17 mouse cellular contexts compared by ENCODE assay signal in the genomic region with DNA sequence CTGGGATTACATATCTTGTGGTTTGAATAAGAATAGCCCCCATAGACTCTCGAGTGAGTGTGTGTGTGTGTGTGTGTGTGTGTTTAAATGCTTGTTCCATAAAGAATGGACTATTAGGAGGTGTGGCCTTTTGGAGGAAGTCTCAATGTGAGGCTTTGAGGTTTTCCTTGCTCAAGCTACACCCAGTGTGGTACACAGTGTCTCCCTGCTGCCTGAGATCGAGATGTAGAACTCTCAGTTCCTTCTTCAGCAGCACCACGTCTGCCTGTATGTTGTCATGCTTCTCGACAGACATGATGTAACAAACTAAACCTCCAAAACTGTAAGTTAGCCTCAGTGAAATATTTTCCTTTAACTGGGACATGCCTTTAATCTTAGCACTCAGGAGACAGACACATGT. TPM values are rescaled to one million over a fixed set of nuclear protein-coding genes. Genes with fewer than 3 reads are reported as not detected.
DNase-seq lines count a peak whose midpoint lies in the region; ATAC-seq and TF ChIP-seq lines count a peak whose summit lies in the region.
"Had no signal": no experiment of that assay in that cellular context is flagged by ENCODE, and none has a peak within 500 bp of the region (broad histone marks: within the 10 kb centered on the region; RNA-seq: fewer than 3 reads in every experiment).

No protein-coding gene starts in this region.

- H3K27ac ChIP-seq in heart, embryonic 11.5 days (ENCODE audit: low read depth, low read length): no peak overlapping the region
- peak overlapping the region; percentile 63 for H3K27ac ChIP-seq in macrophage
- no peak overlapping the region for H3K27ac ChIP-seq in thymus, adult 2 months (ENCODE audit: control insufficient read depth, insufficient read depth, low read length)
- no peak overlapping the region for H3K27ac ChIP-seq in forebrain, embryonic 12.5 days
- H3K27ac ChIP-seq: embryonic facial prominence, embryonic 10.5 days; limb, embryonic 12.5 days; stomach, embryonic 15.5 days had no signal

- 80% methylated on average over 4 of the region's 4 CpGs for WGBS in heart, embryonic 11.5 days (ENCODE audit: insufficient replicate concordance)
- 60% methylated on average over 4 of the region's 4 CpGs for WGBS in lung, adult 2 months
- 0% methylated on average over 4 of the region's 4 CpGs for WGBS in macrophage (ENCODE audit: missing documents)
- WGBS in thymus, adult 2 months: 14% methylated on average over 4 of the region's 4 CpGs
- 81% methylated on average over 4 of the region's 4 CpGs for WGBS in forebrain, embryonic 12.5 days

- no peak overlapping the region for H3K4me2 ChIP-seq in heart, embryonic 11.5 days
- no peak overlapping the region for H3K4me2 ChIP-seq in forebrain, embryonic 12.5 days
- H3K4me2 ChIP-seq: limb, embryonic 12.5 days; stomach, embryonic 15.5 days had no signal

- no peaks in the 10 kb centered on the region for H3K27me3 ChIP-seq in heart, embryonic 11.5 days (ENCODE audit: control insufficient read depth, insufficient read depth, low read length)
- no peaks in the 10 kb centered on the region for H3K27me3 ChIP-seq in thymus, adult 2 months (ENCODE audit: control insufficient read depth, insufficient read depth, low read length)
- no peaks in the 10 kb centered on the region for H3K27me3 ChIP-seq in forebrain, embryonic 12.5 days
- H3K27me3 ChIP-seq: limb, embryonic 12.5 days; stomach, embryonic 15.5 days had no signal

- DNase-seq in heart, adult 11 months: peak; percentile 94
- DNase-seq in lung, postnatal 25 days (ENCODE audit: low spot score): peak; percentile 59
- no peak for DNase-seq in lung, adult 2 months
- DNase-seq in thymus, adult 2 months: no peak
- no peak for DNase-seq in adrenal gland, postnatal 10 days
- DNase-seq: cerebellum, adult 9-11 months; kidney, adult 18-20 months; kidney, postnatal 4 days; thymus, postnatal 14 days had no signal

- no peaks in the 10 kb centered on the region for H3K36me3 ChIP-seq in heart, embryonic 11.5 days (ENCODE audit: control insufficient read depth, insufficient read depth, low read length)
- 0 out of 2 replicates have a peak, but pooled peaks cover 4% of the 10 kb centered on the region for H3K36me3 ChIP-seq in macrophage (ENCODE audit: inconsistent target)
- H3K36me3 ChIP-seq in thymus, adult 2 months (ENCODE audit: control insufficient read depth, insufficient read depth, low read length): no peaks in the 10 kb centered on the region
- peaks cover 8% of the 10 kb centered on the region for H3K36me3 ChIP-seq in forebrain, embryonic 12.5 days (replicated peaks)
- H3K36me3 ChIP-seq: stomach, embryonic 15.5 days had no signal

- H3K9me3 ChIP-seq in heart, embryonic 11.5 days (replicated peaks; ENCODE audit: control insufficient read depth, low read length): no peaks in the 10 kb centered on the region
- no peaks in the 10 kb centered on the region for H3K9me3 ChIP-seq in forebrain, embryonic 12.5 days
- H3K9me3 ChIP-seq: embryonic facial prominence, embryonic 10.5 days; G1E; limb, embryonic 12.5 days; stomach, embryonic 15.5 days had no signal

- no peak overlapping the region for H3K4me3 ChIP-seq in heart, embryonic 11.5 days (ENCODE audit: low read depth, low read length)
- no peak overlapping the region for H3K4me3 ChIP-seq in lung, adult 2 months (replicated peaks; ENCODE audit: extremely low read depth, low read depth, low read length)
- no peak overlapping the region for H3K4me3 ChIP-seq in macrophage (ENCODE audit: inconsistent target)
- H3K4me3 ChIP-seq in thymus, adult 2 months (ENCODE audit: control insufficient read depth, insufficient read depth, low read length): no peak overlapping the region
- no peak overlapping the region for H3K4me3 ChIP-seq in forebrain, embryonic 12.5 days (replicated peaks)
- H3K4me3 ChIP-seq: embryonic facial prominence, embryonic 10.5 days; limb, embryonic 12.5 days; stomach, embryonic 15.5 days had no signal

- peaks cover 12% of the 10 kb centered on the region for H3K4me1 ChIP-seq in heart, embryonic 11.5 days (ENCODE audit: control insufficient read depth, insufficient read depth, low read length)
- H3K4me1 ChIP-seq in lung, adult 2 months (ENCODE audit: control insufficient read depth, insufficient read depth, low read length): peaks cover 3% of the 10 kb centered on the region; the same call in 1 of the 2 replicates
- peaks cover 13% of the 10 kb centered on the region for H3K4me1 ChIP-seq in thymus, adult 2 months (replicated peaks; ENCODE audit: control insufficient read depth, insufficient read depth, low read length)
- H3K4me1 ChIP-seq in forebrain, embryonic 12.5 days: peaks cover 21% of the 10 kb centered on the region

- TF ChIP-seq POLR2A in lung, adult 2 months (IDR thresholded peaks at IDR 0.05; ENCODE audit: borderline replicate concordance, extremely low read depth, low read depth, low read length): no peak
- TF ChIP-seq POLR2A in thymus, adult 2 months (IDR thresholded peaks at IDR 0.05; ENCODE audit: control insufficient read depth, extremely low read depth, insufficient read depth, low read length, poor library complexity): no peak

- no peak for ATAC-seq in heart, embryonic 11.5 days (replicated peaks; ENCODE audit: insufficient number of reproducible peaks, low FRiP score, low TSS enrichment)
- ATAC-seq in forebrain, embryonic 12.5 days (ENCODE audit: low FRiP score): no peak
- ATAC-seq: hindbrain, embryonic 16.5 days had no signal

- H3K9ac ChIP-seq in heart, embryonic 11.5 days (ENCODE audit: low read depth, low read length): no peak overlapping the region
- H3K9ac ChIP-seq in forebrain, embryonic 12.5 days: no peak overlapping the region
- H3K9ac ChIP-seq: limb, embryonic 12.5 days; stomach, embryonic 15.5 days had no signal

- TF ChIP-seq CTCF in lung, adult 2 months (IDR thresholded peaks at IDR 0.05; ENCODE audit: insufficient read depth, low read length): no peak
- TF ChIP-seq CTCF in thymus, adult 2 months (IDR thresholded peaks at IDR 0.05; ENCODE audit: borderline replicate concordance, control insufficient read depth, extremely low read depth, insufficient read depth, low read length, poor library complexity): no peak

- peaks cover 19% of the 10 kb centered on the region for H3K79me2 ChIP-seq in macrophage (ENCODE audit: inconsistent target)

RNA-seq across cellular contexts. Expression of a gene that starts 2.1 kb away (rescaled TPM):
- 34.1 and 35.9 TPM in 2 replicates for polyA plus RNA-seq in heart, embryonic 11.5 days (2014; fragmentation: Nextera tagmentation; extraction: Ambion mirVana)
- 37.9 and 55.9 TPM in 2 replicates for polyA plus RNA-seq in lung, adult 2 months (2012; rRNA removed)
- total RNA-seq in macrophage (2018; cell fraction: chromatin; rRNA removed): 100 to 1,000 TPM; 157 to 262 (median 211) TPM
- total RNA-seq in macrophage (2018; cell fraction: cytosol; rRNA removed): 10 to 100 TPM; 23.1 to 36.7 (median 27.1) TPM
- 100 to 1,000 TPM in 24 of 26 experiments, 10 to 100 TPM in 2; 90.2 to 191 (median 142) TPM for total RNA-seq in macrophage (2018; cell fraction: nucleus; rRNA removed)
- polyA plus RNA-seq in macrophage (2018): 26.0 to 36.0 TPM (median 32.5 TPM) in 3 replicates
- polyA plus RNA-seq in thymus, adult 2 months (2012; rRNA removed): 101 TPM in 2 replicates
- total RNA-seq in adrenal gland, postnatal 10 days (2021): 10 to 100 TPM; 42.2 to 59.4 TPM
- 46.7 and 47.6 TPM in 2 replicates for polyA plus RNA-seq in forebrain, embryonic 12.5 days (2016; fragmentation: Nextera tagmentation; extraction: Ambion mirVana)

Comparison
In these comparisons a context has a peak if more than half of its experiments do, and no peak if none do; other contexts are left out.
1. DNase-seq: peak in heart, adult 11 months (single experiment) and lung, postnatal 25 days (single experiment); none in lung, adult 2 months (single experiment), thymus, adult 2 months (single experiment) and adrenal gland, postnatal 10 days (single experiment).